Mouse (Mus musculus): ENCODE results near the gene Nav2.

Gene Nav2

GRCm38 (mm10) chr7:49064792-49065521 lies 156.4 kb downstream of the Nav2 start:
- DNase-seq: peak; percentile 44

GRCm38 (mm10) chr7:49065621-49066475 lies 157.3 kb downstream of the Nav2 start:
- DNase-seq: peak; percentile 68

- DNase-seq: no peak
These were observed 158.3 kb downstream of the Nav2 start for GRCm38 (mm10) chr7:49066828-49067227.

GRCm38 (mm10) chr7:49069396-49069961 lies 161.0 kb downstream of the Nav2 start:
- no peak for DNase-seq

GRCm38 (mm10) chr7:49070621-49071020 lies 162.1 kb downstream of the Nav2 start:
- DNase-seq: no peak

GRCm38 (mm10) chr7:49071141-49071567 lies 162.6 kb downstream of the Nav2 start:
- DNase-seq: no peak

- DNase-seq: no peak
These were observed 166.9 kb downstream of the Nav2 start for GRCm38 (mm10) chr7:49075333-49075934.

GRCm38 (mm10) chr7:49076283-49076694 lies 167.8 kb downstream of the Nav2 start:
- no peak for DNase-seq

GRCm38 (mm10) chr7:49078930-49079329 lies 170.4 kb downstream of the Nav2 start:
- DNase-seq: no peak

GRCm38 (mm10) chr7:49082585-49083165 lies 174.2 kb downstream of the Nav2 start:
- DNase-seq: no peak

GRCm38 (mm10) chr7:49084768-49085167 lies 176.3 kb downstream of the Nav2 start:
- no peak for DNase-seq

- no peak for DNase-seq
These were observed 177.2 kb downstream of the Nav2 start for GRCm38 (mm10) chr7:49085759-49086158.

- no peak for DNase-seq
These were observed 178.6 kb downstream of the Nav2 start for GRCm38 (mm10) chr7:49087154-49087553.

GRCm38 (mm10) chr7:49088198-49088912 lies 179.8 kb downstream of the Nav2 start:
- no peak for DNase-seq

- no peak for DNase-seq
These were observed 182.9 kb downstream of the Nav2 start for GRCm38 (mm10) chr7:49091371-49091770.

GRCm38 (mm10) chr7:49091921-49092320 lies 183.4 kb downstream of the Nav2 start:
- DNase-seq: no peak

GRCm38 (mm10) chr7:49093596-49093995 lies 185.1 kb downstream of the Nav2 start:
- DNase-seq: no peak

GRCm38 (mm10) chr7:49094531-49094930 lies 186.0 kb downstream of the Nav2 start:
- no peak for DNase-seq

GRCm38 (mm10) chr7:49101291-49101690 lies 192.8 kb downstream of the Nav2 start:
- DNase-seq: no peak

GRCm38 (mm10) chr7:49102223-49102622 lies 193.7 kb downstream of the Nav2 start:
- DNase-seq: no peak

GRCm38 (mm10) chr7:49104376-49104775 lies 195.9 kb downstream of the Nav2 start:
- no peak for DNase-seq

GRCm38 (mm10) chr7:49104793-49105192 lies 196.3 kb downstream of the Nav2 start:
- no peak for DNase-seq
